ENCODE assay signal across 14 mouse cellular contexts in genomic region chr11:11907703-11908413, GRCm38 (mm10). TPM values are rescaled to one million over a fixed set of nuclear protein-coding genes. Genes with fewer than 3 reads are reported as not detected.
DNase-seq lines count a peak whose midpoint lies in the region; ATAC-seq and TF ChIP-seq lines count a peak whose summit lies in the region.
"Had no signal": no experiment of that assay in that cellular context is flagged by ENCODE, and none has a peak within 500 bp of the region (broad histone marks: within the 10 kb centered on the region; RNA-seq: fewer than 3 reads in every experiment).

No protein-coding gene starts in this region.

- H3K4me3 ChIP-seq in lung, embryonic 14.5 days (ENCODE audit: low read depth, low read length): no peak overlapping the region
- no peak overlapping the region for H3K4me3 ChIP-seq in lung, adult 2 months (replicated peaks; ENCODE audit: extremely low read depth, low read depth, low read length)
- H3K4me3 ChIP-seq in heart, embryonic 15.5 days: no peak overlapping the region
- no peak overlapping the region for H3K4me3 ChIP-seq in stomach, embryonic 16.5 days (replicated peaks; ENCODE audit: low read length)
- no peak overlapping the region for H3K4me3 ChIP-seq in liver, postnatal 0 days (ENCODE audit: low read depth, low read length)
- H3K4me3 ChIP-seq: neural tube, embryonic 12.5 days had no signal

- H3K9me3 ChIP-seq in lung, embryonic 14.5 days (ENCODE audit: low read depth, low read length): no peaks in the 10 kb centered on the region
- H3K9me3 ChIP-seq in heart, embryonic 15.5 days (replicated peaks): no peaks in the 10 kb centered on the region
- no peaks in the 10 kb centered on the region for H3K9me3 ChIP-seq in stomach, embryonic 16.5 days (replicated peaks; ENCODE audit: control insufficient read depth, low read length)
- no peaks in the 10 kb centered on the region for H3K9me3 ChIP-seq in liver, postnatal 0 days (ENCODE audit: low read length)
- H3K9me3 ChIP-seq: neural tube, embryonic 12.5 days had no signal

- 29% methylated on average over 7 of the region's 7 CpGs for WGBS in lung, embryonic 14.5 days
- WGBS in lung, adult 2 months: 33% methylated on average over 7 of the region's 7 CpGs
- 55% methylated on average over 7 of the region's 7 CpGs for WGBS in heart, embryonic 15.5 days
- 45% methylated on average over 7 of the region's 7 CpGs for WGBS in stomach, embryonic 16.5 days
- WGBS in liver, postnatal 0 days (ENCODE audit: insufficient replicate concordance): 57% methylated on average over 7 of the region's 7 CpGs

- no peak for TF ChIP-seq EP300 in liver, postnatal 0 days (IDR thresholded peaks at IDR 0.05; ENCODE audit: low read depth)

- no peaks in the 10 kb centered on the region for H3K36me3 ChIP-seq in lung, embryonic 14.5 days (ENCODE audit: insufficient read depth)
- no peaks in the 10 kb centered on the region for H3K36me3 ChIP-seq in heart, embryonic 15.5 days
- H3K36me3 ChIP-seq in stomach, embryonic 16.5 days (ENCODE audit: control insufficient read depth, insufficient read depth, low read length): no peaks in the 10 kb centered on the region
- H3K36me3 ChIP-seq in liver, postnatal 0 days (replicated peaks; ENCODE audit: insufficient read depth, low read length): no peaks in the 10 kb centered on the region
- H3K36me3 ChIP-seq: neural tube, embryonic 12.5 days had no signal

- H3K27me3 ChIP-seq in lung, embryonic 14.5 days (ENCODE audit: insufficient read depth, low read length): no peaks in the 10 kb centered on the region
- H3K27me3 ChIP-seq in heart, embryonic 15.5 days: no peaks in the 10 kb centered on the region
- H3K27me3 ChIP-seq in stomach, embryonic 16.5 days (ENCODE audit: control insufficient read depth, insufficient read depth, low read length): no peaks in the 10 kb centered on the region
- H3K27me3 ChIP-seq in liver, postnatal 0 days (ENCODE audit: insufficient read depth, low read length): no peaks in the 10 kb centered on the region
- H3K27me3 ChIP-seq: neural tube, embryonic 12.5 days; Patski had no signal

- DNase-seq in embryo, embryonic 10 days (ENCODE audit: low spot score): peak; percentile 45
- no peak for DNase-seq in embryo, embryonic 10.5 days (ENCODE audit: low spot score)
- DNase-seq in lung, embryonic 14.5 days: peak; percentile 89
- DNase-seq in lung, adult 2 months: no peak
- DNase-seq in liver, postnatal 0 days: no peak
- DNase-seq in gastrocnemius, adult 8-10 months (ENCODE audit: low spot score in 2 of 2): no peak
- DNase-seq: cerebellum, postnatal 14 days; kidney, postnatal 36 days had no signal

- TF ChIP-seq POLR2A in lung, adult 2 months (IDR thresholded peaks at IDR 0.05; ENCODE audit: borderline replicate concordance, extremely low read depth, low read depth, low read length): no peak

- no peak for TF ChIP-seq CTCF in lung, embryonic 14.5 days (IDR thresholded peaks at IDR 0.05; ENCODE audit: low read depth)
- TF ChIP-seq CTCF in lung, adult 2 months (IDR thresholded peaks at IDR 0.05; ENCODE audit: insufficient read depth, low read length): no peak
- no peak for TF ChIP-seq CTCF in liver, postnatal 0 days (IDR thresholded peaks at IDR 0.05; ENCODE audit: low read depth)

- peak overlapping the region; percentile 90 for H3K27ac ChIP-seq in lung, embryonic 14.5 days (ENCODE audit: low read depth)
- peak overlapping the region; percentile 50 for H3K27ac ChIP-seq in heart, embryonic 15.5 days
- H3K27ac ChIP-seq in stomach, embryonic 16.5 days (ENCODE audit: low read length): peak overlapping the region; percentile 5; the same call in 1 of the 2 replicates
- H3K27ac ChIP-seq in liver, postnatal 0 days (ENCODE audit: low read depth): no peak overlapping the region
- H3K27ac ChIP-seq: hindbrain, embryonic 14.5 days; neural tube, embryonic 12.5 days had no signal

- no peaks in the 10 kb centered on the region for H3K4me1 ChIP-seq in lung, embryonic 14.5 days (ENCODE audit: insufficient read depth)
- H3K4me1 ChIP-seq in lung, adult 2 months (ENCODE audit: control insufficient read depth, insufficient read depth, low read length): no peaks in the 10 kb centered on the region; the same call in 1 of the 2 replicates
- H3K4me1 ChIP-seq in heart, embryonic 15.5 days (replicated peaks): no peaks in the 10 kb centered on the region
- H3K4me1 ChIP-seq in stomach, embryonic 16.5 days (ENCODE audit: control insufficient read depth, insufficient read depth, low read length): no peaks in the 10 kb centered on the region
- no peaks in the 10 kb centered on the region for H3K4me1 ChIP-seq in liver, postnatal 0 days (ENCODE audit: insufficient read depth)
- H3K4me1 ChIP-seq: neural tube, embryonic 12.5 days had no signal

- ATAC-seq in lung, embryonic 14.5 days (ENCODE audit: insufficient read depth): peak; percentile 69; the same call in 1 of the 2 replicates
- no peak for ATAC-seq in heart, embryonic 15.5 days (replicated peaks; ENCODE audit: insufficient number of reproducible peaks, insufficient read depth, low FRiP score, low read depth)
- no peak for ATAC-seq in stomach, embryonic 16.5 days (ENCODE audit: insufficient read depth, low FRiP score)
- no peak for ATAC-seq in liver, postnatal 0 days
- ATAC-seq: forebrain, embryonic 16.5 days; Patski had no signal

- peak overlapping the region; percentile 26 for H3K9ac ChIP-seq in lung, embryonic 14.5 days
- no peak overlapping the region for H3K9ac ChIP-seq in heart, embryonic 15.5 days
- no peak overlapping the region for H3K9ac ChIP-seq in stomach, embryonic 16.5 days (ENCODE audit: low read length)
- no peak overlapping the region for H3K9ac ChIP-seq in liver, postnatal 0 days (replicated peaks)
- H3K9ac ChIP-seq: hindbrain, embryonic 14.5 days; neural tube, embryonic 12.5 days had no signal

- H3K4me2 ChIP-seq in lung, embryonic 14.5 days: no peak overlapping the region
- no peak overlapping the region for H3K4me2 ChIP-seq in heart, embryonic 15.5 days
- H3K4me2 ChIP-seq in stomach, embryonic 16.5 days (ENCODE audit: low read depth, low read length): no peak overlapping the region
- H3K4me2 ChIP-seq in liver, postnatal 0 days (ENCODE audit: low read depth, low read length): no peak overlapping the region
- H3K4me2 ChIP-seq: hindbrain, embryonic 14.5 days; neural tube, embryonic 12.5 days had no signal

RNA-seq across cellular contexts. Expression of gene Ddc, which starts 9.9 kb away (rescaled TPM):
- polyA plus RNA-seq in lung, embryonic 14.5 days (2014; fragmentation: Nextera tagmentation; extraction: Ambion mirVana): 13.1 and 13.4 TPM in 2 replicates
- 1.5 and 3.6 TPM in 2 replicates for polyA plus RNA-seq in lung, adult 2 months (2012; rRNA removed)
- 92.1 and 115 TPM in 2 replicates for polyA plus RNA-seq in heart, embryonic 15.5 days (2015; fragmentation: Nextera tagmentation; extraction: Ambion mirVana)
- 48.7 and 49.1 TPM in 2 replicates for polyA plus RNA-seq in stomach, embryonic 16.5 days (2015; fragmentation: Nextera tagmentation; extraction: Ambion mirVana)
- polyA plus RNA-seq in liver, postnatal 0 days (2015; fragmentation: Nextera tagmentation; extraction: Ambion mirVana): 17.5 and 19.5 TPM in 2 replicates
- total RNA-seq in gastrocnemius, adult 8-10 months (2022): under 1 TPM; 0.40 to 0.85 (median 0.70) TPM

Comparison
In these comparisons a context has a peak if more than half of its experiments do, and no peak if none do; other contexts are left out.
1. DNase-seq: peak in embryo, embryonic 10 days (single experiment) and lung, embryonic 14.5 days (single experiment); none in embryo, embryonic 10.5 days (single experiment), lung, adult 2 months (single experiment), liver, postnatal 0 days (single experiment) and gastrocnemius, adult 8-10 months (0 of 2).